Mouse (Mus musculus) neural tube, embryonic 13.5 days (tissue): Measurements from ENCODE around the gene Olfr279. TPM values are rescaled to one million over a fixed set of nuclear protein-coding genes. Genes with fewer than 3 reads are reported as not detected.

Experiments
- ATAC-seq: fragments of 200-750 bp; cut with Nextera tagmentation; 2 replicates; pipeline ENCODE4 v1.8.0; 2017; ENCODE audit warnings: low read depth, mild to moderate bottlenecking, moderate TSS enrichment, moderate library complexity
- H3K27ac ChIP-seq: fragments of 300-500 bp; sonication (generic); replicated peaks from 2 replicates; pipeline ENCODE4 v1.5.1; 2015; ENCODE audit warnings: moderate library complexity, mild to moderate bottlenecking, inconsistent platforms
- H3K27me3 ChIP-seq: fragments of 300-500 bp; sonication (generic); 2 replicates; pipeline ENCODE4 v1.6.1; 2015; ENCODE audit warnings: mild to moderate bottlenecking, inconsistent platforms
- H3K36me3 ChIP-seq: fragments of 300-500 bp; sonication (generic); 2 replicates; pipeline ENCODE4 v1.6.1; 2015; ENCODE audit warnings: mild to moderate bottlenecking, inconsistent platforms
- H3K4me1 ChIP-seq: fragments of 300-500 bp; sonication (generic); replicated peaks from 2 replicates; pipeline ENCODE4 v1.6.1; 2015; ENCODE audit warnings: inconsistent platforms
- H3K4me2 ChIP-seq: fragments of 300-500 bp; sonication (generic); 2 replicates; pipeline ENCODE4 v1.6.1; 2015; ENCODE audit warnings: inconsistent platforms, mild to moderate bottlenecking, moderate library complexity
- H3K4me3 ChIP-seq: fragments of 300-500 bp; sonication (generic); 2 replicates; pipeline ENCODE4 v1.5.1; 2015; ENCODE audit warnings: mild to moderate bottlenecking, inconsistent platforms
- H3K9ac ChIP-seq: fragments of 300-500 bp; sonication (generic); 2 replicates; pipeline ENCODE4 v1.6.1; 2015; ENCODE audit warnings: moderate library complexity, mild to moderate bottlenecking, inconsistent platforms
- H3K9me3 ChIP-seq: fragments of 300-500 bp; sonication (generic); 2 replicates; pipeline ENCODE4 v1.6.1; 2016; ENCODE audit warnings: inconsistent platforms
- WGBS: fragments of 180-500 bp; shearing (Covaris S2); methylation state at CpG from one replicate; pipeline ENCODE4 v1.1.7; 2015; 5-methylcytosine and 5-hydroxymethylcytosine counted together
- polyA plus RNA-seq: library from polyadenylated mRNA; unstranded; fragments of >200 nt; fragmentation: Nextera tagmentation; extraction: Ambion mirVana; gene quantifications from 2 replicates; pipeline ENCODE4 v1.2.1, GENCODE M21; 2015

Olfr279 gene
- not detected in 2 replicates for polyA plus RNA-seq

GRCm38 (mm10) chr15:98492102-98492501 is at the start of gene Olfr279:
Olfr279 (plus strand) TSS chr15:98492402.
- H3K36me3 ChIP-seq = no peaks in the 10 kb centered on the region
- no peak for ATAC-seq
- 64% methylated on average over 4 of the region's 4 CpGs for WGBS
- H3K9ac ChIP-seq = no peak within 1 kb of the TSS
- no peak within 1 kb of the TSS for H3K4me2 ChIP-seq
- no peak within 1 kb of the TSS for H3K4me3 ChIP-seq
- no peaks in the 10 kb centered on the region for H3K27me3 ChIP-seq
- no peaks in the 10 kb centered on the region for H3K9me3 ChIP-seq
- no peaks in the 10 kb centered on the region for H3K4me1 ChIP-seq
- H3K27ac ChIP-seq = no peak within 1 kb of the TSS

- no peak for ATAC-seq
- whole genome bisulfite sequencing = 84% methylated on average over 3 of the region's 3 CpGs
Measured at GRCm38 (mm10) chr15:98444561-98444960, 47.6 kb upstream of the Olfr279 start.

GRCm38 (mm10) chr15:98448521-98448920 is 43.7 kb upstream of the Olfr279 start:
- no peaks in the 10 kb centered on the region for H3K36me3 ChIP-seq
- ATAC-seq = no peak
- H3K9me3 ChIP-seq = no peaks in the 10 kb centered on the region

More at GRCm38 (mm10) chr15:98444561-98444960, 47.6 kb upstream of the Olfr279 start:
- no peak overlapping the region for H3K4me2 ChIP-seq
- H3K36me3 ChIP-seq = no peaks in the 10 kb centered on the region
- H3K9ac ChIP-seq = no peak overlapping the region
- no peak overlapping the region for H3K27ac ChIP-seq
- H3K4me3 ChIP-seq = no peak overlapping the region
- H3K9me3 ChIP-seq = no peaks in the 10 kb centered on the region
- no peaks in the 10 kb centered on the region for H3K4me1 ChIP-seq
- no peaks in the 10 kb centered on the region for H3K27me3 ChIP-seq

DNA sequence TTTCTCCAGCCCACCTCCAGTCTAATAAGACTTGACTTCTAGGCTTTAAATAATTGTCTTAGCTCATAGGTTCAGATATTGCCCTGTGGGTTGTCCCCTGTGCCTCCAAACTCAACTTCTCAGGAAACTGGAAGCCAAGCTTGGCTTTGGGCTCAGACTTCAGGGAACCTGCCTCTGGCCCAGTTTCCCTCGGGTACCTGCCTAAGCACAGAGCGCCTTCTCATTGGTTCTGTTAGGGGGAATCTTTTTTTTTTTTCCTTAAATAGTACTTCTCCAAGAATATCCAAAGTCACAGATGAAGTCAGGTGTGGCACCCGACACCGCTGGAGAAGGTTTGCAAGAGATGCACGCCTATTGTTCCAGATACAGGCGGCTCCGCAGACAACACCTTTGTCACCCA is 39.9 kb upstream of the Olfr279 start, which contains the start of gene Olfr281:
Gene Olfr281, plus strand, starts transcription at position 301 of the 400 bp plus-strand sequence.
- Histone ChIP-seq H3K4me2 (no peak within 1 kb of the TSS), H3K36me3 (no peaks in the 10 kb centered on the region), H3K27me3 (no peaks in the 10 kb centered on the region), H3K27ac (no peak within 1 kb of the TSS), H3K9me3 (no peaks in the 10 kb centered on the region), H3K4me3 (no peak within 1 kb of the TSS), H3K4me1 (no peaks in the 10 kb centered on the region), H3K9ac (no peak within 1 kb of the TSS)
- ATAC-seq = no peak
- 91% methylated on average over 7 of the region's 7 CpGs for WGBS

More at GRCm38 (mm10) chr15:98448521-98448920, 43.7 kb upstream of the Olfr279 start:
- WGBS = 62% methylated on average over 4 of the region's 4 CpGs
- H3K9ac ChIP-seq = no peak overlapping the region
- no peak overlapping the region for H3K27ac ChIP-seq
- no peaks in the 10 kb centered on the region for H3K27me3 ChIP-seq
- H3K4me2 ChIP-seq = no peak overlapping the region
- H3K4me1 ChIP-seq = no peaks in the 10 kb centered on the region
- H3K4me3 ChIP-seq = no peak overlapping the region

GRCm38 (mm10) chr15:98469596-98469995 is 22.6 kb upstream of the Olfr279 start, which contains the start of gene OR5BS1P:
OR5BS1P (plus strand) TSS chr15:98469896.
- H3K9ac ChIP-seq = no peak within 1 kb of the TSS
- no peak within 1 kb of the TSS for H3K4me3 ChIP-seq
- H3K27me3 ChIP-seq = no peaks in the 10 kb centered on the region
- WGBS = 88% methylated on average over 4 of the region's 4 CpGs
- no peak within 1 kb of the TSS for H3K27ac ChIP-seq
- ATAC-seq = no peak
- H3K36me3 ChIP-seq = no peaks in the 10 kb centered on the region
- no peak within 1 kb of the TSS for H3K4me2 ChIP-seq
- H3K9me3 ChIP-seq = no peaks in the 10 kb centered on the region
- H3K4me1 ChIP-seq = no peaks in the 10 kb centered on the region

- no peaks in the 10 kb centered on the region for H3K4me1 ChIP-seq
- H3K9me3 ChIP-seq = no peaks in the 10 kb centered on the region
- H3K36me3 ChIP-seq = no peaks in the 10 kb centered on the region
- no peak overlapping the region for H3K9ac ChIP-seq
- H3K4me2 ChIP-seq = no peak overlapping the region
- 89% methylated on average over 13 of the region's 13 CpGs for WGBS
- ATAC-seq = no peak
- no peak overlapping the region for H3K27ac ChIP-seq
- no peaks in the 10 kb centered on the region for H3K27me3 ChIP-seq
- no peak overlapping the region for H3K4me3 ChIP-seq
Measured at GRCm38 (mm10) chr15:98471539-98471938, 20.7 kb upstream of the Olfr279 start.

- no peak for ATAC-seq
- Histone ChIP-seq H3K4me2 (no peak overlapping the region), H3K36me3 (no peaks in the 10 kb centered on the region), H3K27me3 (no peaks in the 10 kb centered on the region), H3K9me3 (no peaks in the 10 kb centered on the region), H3K4me1 (no peaks in the 10 kb centered on the region), H3K27ac (no peak overlapping the region), H3K9ac (no peak overlapping the region), H3K4me3 (no peak overlapping the region)
- whole genome bisulfite sequencing = 82% methylated on average over 10 of the region's 10 CpGs
Measured at GRCm38 (mm10) chr15:98474958-98475357, 17.2 kb upstream of the Olfr279 start.

DNA sequence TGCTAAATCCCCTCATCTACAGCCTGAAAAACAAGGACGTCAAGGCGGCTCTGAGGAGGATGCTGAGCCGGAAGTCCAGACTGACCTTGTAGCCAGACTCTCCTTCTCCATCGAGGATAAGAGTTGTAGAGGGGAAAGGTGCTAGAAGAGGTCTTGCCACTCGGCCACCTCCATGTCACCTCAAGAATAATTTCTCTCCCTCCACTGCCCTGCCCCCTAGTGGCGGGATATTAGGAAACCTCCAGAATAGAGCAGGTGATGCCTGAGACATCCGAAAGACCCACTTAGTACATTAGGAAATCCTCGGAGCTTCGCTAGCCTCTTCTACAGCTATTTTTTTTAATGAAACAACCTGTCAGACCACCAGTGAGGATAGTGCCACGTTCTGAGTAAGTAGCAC is 16.8 kb upstream of the Olfr279 start:
- Histone ChIP-seq H3K4me2 (no peak overlapping the region), H3K27ac (no peak overlapping the region), H3K9me3 (no peaks in the 10 kb centered on the region), H3K4me3 (no peak overlapping the region), H3K27me3 (no peaks in the 10 kb centered on the region), H3K36me3 (no peaks in the 10 kb centered on the region), H3K4me1 (no peaks in the 10 kb centered on the region), H3K9ac (no peak overlapping the region)
- WGBS = 53% methylated on average over 10 of the region's 10 CpGs
- ATAC-seq = no peak

DNA sequence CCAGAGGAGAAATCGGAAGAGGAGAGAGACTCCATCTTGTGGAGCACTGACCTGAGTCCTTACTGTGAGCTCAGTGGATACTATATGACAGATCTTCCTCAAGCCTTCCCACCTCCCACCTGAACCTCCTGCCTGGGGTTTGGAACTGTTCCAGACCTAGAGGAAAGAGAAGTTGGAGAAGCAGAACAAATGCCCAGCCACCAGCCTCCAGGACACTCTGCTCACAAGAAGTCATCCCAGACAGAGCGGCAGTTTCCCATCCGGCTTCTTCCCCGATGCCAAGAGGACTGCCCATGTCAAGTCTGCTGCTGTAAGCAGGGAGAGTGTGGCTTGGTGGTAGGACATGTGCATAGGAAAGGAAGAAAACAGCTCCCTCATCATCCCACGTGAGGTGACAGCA is 15.9 kb upstream of the Olfr279 start:
- Histone ChIP-seq H3K27ac (no peak overlapping the region), H3K4me1 (no peaks in the 10 kb centered on the region), H3K9me3 (no peaks in the 10 kb centered on the region), H3K27me3 (no peaks in the 10 kb centered on the region), H3K4me2 (no peak overlapping the region), H3K36me3 (no peaks in the 10 kb centered on the region), H3K4me3 (no peak overlapping the region), H3K9ac (no peak overlapping the region)
- 86% methylated on average over 5 of the region's 5 CpGs for WGBS
- ATAC-seq = no peak

- WGBS = 76% methylated on average over 7 of the region's 7 CpGs
- Histone ChIP-seq H3K9ac (no peak overlapping the region), H3K27me3 (no peaks in the 10 kb centered on the region), H3K4me1 (no peaks in the 10 kb centered on the region), H3K36me3 (no peaks in the 10 kb centered on the region), H3K4me3 (no peak overlapping the region), H3K27ac (no peak overlapping the region), H3K9me3 (no peaks in the 10 kb centered on the region), H3K4me2 (no peak overlapping the region)
- no peak for ATAC-seq
Measured at GRCm38 (mm10) chr15:98479568-98480102, 12.6 kb upstream of the Olfr279 start.

DNA sequence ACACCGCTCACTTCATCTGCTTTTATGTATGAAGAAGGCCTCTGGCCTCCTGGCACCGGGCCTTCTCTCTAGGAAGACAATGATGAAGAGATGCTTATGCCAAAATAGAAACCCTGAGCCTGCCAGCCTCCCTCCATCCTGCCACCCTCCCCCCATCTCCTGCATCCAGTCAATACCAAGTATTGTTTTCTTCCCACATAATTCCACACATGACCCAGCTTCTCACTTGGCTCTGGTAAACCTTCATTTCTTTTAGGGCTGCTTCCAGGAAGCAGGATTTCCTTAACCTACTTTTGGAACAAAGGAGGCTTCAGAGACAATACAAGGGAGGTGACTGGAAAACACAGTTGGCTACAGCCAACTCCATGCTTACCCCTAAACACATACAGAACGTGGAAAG is 9.5 kb upstream of the Olfr279 start, which contains the start of gene Lalba:
Gene Lalba, minus strand, starts transcription at position 21 of the 400 bp plus-strand sequence.
- WGBS = 64% methylated on average over 3 of the region's 3 CpGs
- ATAC-seq = no peak
- Histone ChIP-seq H3K4me2 (no peak within 1 kb of the TSS), H3K27ac (no peak within 1 kb of the TSS), H3K9ac (no peak within 1 kb of the TSS), H3K4me1 (no peaks in the 10 kb centered on the region), H3K4me3 (no peak within 1 kb of the TSS), H3K9me3 (no peaks in the 10 kb centered on the region), H3K36me3 (no peaks in the 10 kb centered on the region), H3K27me3 (no peaks in the 10 kb centered on the region)

DNA sequence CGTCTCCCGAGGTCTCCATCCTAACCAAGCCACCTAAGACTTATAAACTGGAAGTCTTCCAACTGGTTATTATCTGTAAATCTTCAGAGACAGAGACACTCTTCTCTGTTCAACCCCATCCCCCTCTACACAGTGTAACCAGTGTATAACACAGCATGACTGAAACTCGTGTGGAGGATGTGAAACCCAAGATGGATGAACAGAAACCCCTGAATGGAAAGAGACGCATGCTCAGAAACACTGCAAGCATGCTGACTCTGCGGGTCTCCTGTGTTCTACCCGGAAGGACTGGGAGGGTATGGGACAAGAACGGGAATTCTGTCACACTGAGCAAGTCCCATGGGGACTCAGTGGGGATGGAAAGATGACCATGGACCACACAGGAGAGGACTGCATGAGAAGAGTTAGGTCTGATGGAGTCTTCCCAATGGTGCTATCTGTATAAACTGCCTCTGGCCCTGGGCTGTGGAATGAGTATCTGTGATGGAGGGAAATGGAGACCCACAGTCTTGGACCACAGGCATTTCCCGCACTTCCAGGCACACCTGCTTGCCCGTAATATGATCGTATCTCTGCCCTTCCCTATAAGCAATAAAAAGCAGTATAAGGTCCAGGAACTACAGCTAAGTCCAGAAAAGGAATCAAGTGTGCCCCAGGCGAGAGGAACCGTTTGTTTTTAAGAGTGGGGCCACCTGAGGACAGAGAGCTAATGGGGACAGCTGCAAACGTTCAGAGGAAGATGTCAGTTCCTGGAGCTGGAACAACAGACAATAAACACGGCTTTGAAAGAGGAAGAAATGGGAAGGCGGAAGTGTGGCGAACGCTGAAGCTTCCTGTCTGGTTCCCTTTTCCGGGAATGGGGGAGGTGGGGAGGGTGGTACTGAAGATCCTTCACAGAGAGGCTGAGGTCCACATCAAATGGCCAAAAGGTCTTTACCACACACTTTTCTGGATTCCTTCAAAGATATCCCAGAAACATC is 8.0 kb upstream of the Olfr279 start:
- H3K27me3 ChIP-seq = no peaks in the 10 kb centered on the region
- no peaks in the 10 kb centered on the region for H3K9me3 ChIP-seq
- no peak for ATAC-seq
- H3K4me2 ChIP-seq = no peak overlapping the region
- 72% methylated on average over 18 of the region's 18 CpGs for WGBS
- H3K9ac ChIP-seq = no peak overlapping the region
- H3K4me1 ChIP-seq = no peaks in the 10 kb centered on the region
- no peak overlapping the region for H3K27ac ChIP-seq
- H3K36me3 ChIP-seq = no peaks in the 10 kb centered on the region
- H3K4me3 ChIP-seq = no peak overlapping the region
